Mouse (Mus musculus): ENCODE results near the gene Dync1i1. TPM values are rescaled to one million over a fixed set of nuclear protein-coding genes. Genes with fewer than 3 reads are reported as not detected.

Gene Dync1i1
- polyA plus RNA-seq, 1 experiment from 2014 or later, result 17.1 TPM

GRCm38 (mm10) chr6:5949812-5950392 lies 224.5 kb downstream of the Dync1i1 start:
- Histone ChIP-seq H3K27ac (no peak overlapping the region), H3K9me3 (replicated peaks) (no peaks in the 10 kb centered on the region), H3K9ac (no peak overlapping the region), H3K4me3 (no peak overlapping the region), H3K4me1 (no peaks in the 10 kb centered on the region; the same call in 1 of the 2 replicates), H3K36me3 (ENCODE audit: poor library complexity, severe bottlenecking) (no peaks in the 10 kb centered on the region), H3K4me2 (no peak overlapping the region), H3K27me3 (no peaks in the 10 kb centered on the region)
- ATAC-seq, result peak; percentile 59; the same call in 1 of the 2 replicates
- WGBS, result 55% methylated on average over 9 of the region's 9 CpGs

DNA sequence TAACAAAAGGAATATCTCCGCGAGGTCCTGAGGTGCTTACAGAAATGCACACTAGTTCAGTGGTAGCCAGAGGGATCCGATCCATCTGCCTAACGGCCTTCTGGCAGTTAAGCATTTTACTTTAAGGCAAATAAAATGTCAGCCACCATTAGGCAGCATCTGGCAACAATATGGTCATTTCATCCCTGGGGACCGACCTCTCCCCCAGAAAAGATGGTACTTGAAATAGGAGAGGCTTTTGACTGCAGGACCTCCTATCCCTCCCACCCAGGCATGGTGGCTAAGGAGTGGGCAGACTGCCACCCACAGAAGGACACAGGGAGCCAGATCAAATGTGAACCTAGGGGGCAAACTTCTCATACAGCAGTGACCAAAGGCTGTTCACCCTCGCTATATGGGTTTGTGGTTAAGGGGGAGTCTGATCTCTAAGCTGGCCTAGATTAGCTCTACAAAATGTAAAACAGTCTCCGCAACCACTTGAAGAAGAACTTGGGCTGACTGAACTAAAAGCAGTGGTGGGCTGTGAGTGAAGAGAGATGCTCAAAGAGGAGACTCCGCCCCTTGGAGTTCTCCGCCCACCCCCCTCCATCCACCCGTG lies 231.0 kb downstream of the Dync1i1 start:
- no peak overlapping the region for H3K4me2 ChIP-seq
- H3K27me3 ChIP-seq, result no peaks in the 10 kb centered on the region
- no peak overlapping the region for H3K9ac ChIP-seq
- no peak for ATAC-seq
- no peaks in the 10 kb centered on the region for H3K9me3 ChIP-seq (replicated peaks)
- H3K36me3 ChIP-seq (ENCODE audit: poor library complexity, severe bottlenecking), result no peaks in the 10 kb centered on the region
- H3K4me1 ChIP-seq, result no peaks in the 10 kb centered on the region
- no peak overlapping the region for H3K27ac ChIP-seq
- 75% methylated on average over 10 of the region's 10 CpGs for WGBS
- no peak overlapping the region for H3K4me3 ChIP-seq

DNA sequence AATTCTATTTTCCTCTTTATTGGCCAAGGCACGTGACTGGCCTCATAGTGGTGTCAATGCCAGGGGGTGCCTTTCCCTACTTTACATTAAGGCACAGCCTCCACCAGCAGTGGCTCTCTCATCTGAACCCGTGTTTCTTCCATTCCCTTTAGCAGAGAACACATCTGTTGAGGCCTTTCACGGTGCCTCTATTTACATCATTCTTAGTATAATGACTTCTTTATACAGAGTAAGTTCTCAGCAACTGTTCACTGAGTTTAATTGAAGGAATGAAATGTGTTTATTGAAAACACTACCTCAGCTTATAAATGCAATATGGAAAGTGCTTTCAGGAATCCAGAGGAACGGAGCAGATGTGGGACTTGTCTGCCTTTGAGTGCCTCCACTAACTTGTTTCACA lies 235.3 kb downstream of the Dync1i1 start:
- 66% methylated on average over 4 of the region's 4 CpGs for WGBS
- H3K9ac ChIP-seq, result no peak overlapping the region
- H3K27me3 ChIP-seq, result no peaks in the 10 kb centered on the region
- H3K4me3 ChIP-seq, result no peak overlapping the region
- no peaks in the 10 kb centered on the region for H3K4me1 ChIP-seq
- ATAC-seq, result no peak
- H3K4me2 ChIP-seq, result no peak overlapping the region
- no peaks in the 10 kb centered on the region for H3K9me3 ChIP-seq (replicated peaks)
- no peak overlapping the region for H3K27ac ChIP-seq
- no peaks in the 10 kb centered on the region for H3K36me3 ChIP-seq (ENCODE audit: poor library complexity, severe bottlenecking)

DNA sequence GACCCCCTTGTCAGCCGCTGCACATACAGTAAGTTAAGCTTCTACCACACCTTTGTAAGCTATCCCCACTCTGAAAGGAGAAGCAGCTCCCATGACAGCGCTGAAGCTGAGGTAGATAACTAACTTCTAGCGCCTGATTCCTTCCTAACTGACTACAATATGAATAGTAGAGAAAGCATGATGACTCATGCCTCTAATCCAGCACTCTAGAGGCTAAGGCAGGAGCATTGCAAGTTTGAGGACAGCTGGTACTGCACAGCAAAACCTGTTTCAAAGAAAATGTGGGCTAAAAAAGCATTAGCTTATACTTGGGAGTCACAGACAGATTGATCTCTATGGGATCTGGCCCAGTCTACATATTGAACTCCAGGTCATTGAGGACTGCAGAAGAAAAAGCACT lies 236.5 kb downstream of the Dync1i1 start:
- Histone ChIP-seq H3K9me3 (replicated peaks) (no peaks in the 10 kb centered on the region), H3K9ac (no peak overlapping the region), H3K36me3 (ENCODE audit: poor library complexity, severe bottlenecking) (no peaks in the 10 kb centered on the region), H3K4me1 (no peaks in the 10 kb centered on the region), H3K27me3 (no peaks in the 10 kb centered on the region), H3K27ac (no peak overlapping the region), H3K4me3 (no peak overlapping the region), H3K4me2 (no peak overlapping the region)
- no peak for ATAC-seq
- WGBS, result 89% methylated on average over 3 of the region's 3 CpGs

DNA sequence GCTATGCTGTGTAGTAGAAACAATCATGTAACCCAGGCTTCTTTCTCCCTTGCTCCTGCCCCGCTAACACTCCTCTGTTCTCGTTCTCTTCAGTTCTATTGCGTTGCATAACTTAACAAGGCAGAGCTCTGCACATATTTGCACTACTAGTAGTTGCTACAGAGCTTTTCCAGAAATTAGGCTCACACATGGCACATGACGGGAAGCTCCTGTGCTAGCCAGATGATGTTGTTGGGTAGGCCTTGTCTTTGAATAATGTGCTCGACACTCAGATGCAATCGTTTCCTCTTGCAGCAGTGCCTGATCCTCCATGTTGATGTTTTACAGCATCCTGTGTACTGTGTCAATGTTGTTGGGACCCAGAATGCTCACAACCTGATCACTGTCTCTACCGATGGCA lies 240.9 kb downstream of the Dync1i1 start:
- Histone ChIP-seq H3K4me2 (no peak overlapping the region), H3K4me1 (no peaks in the 10 kb centered on the region), H3K4me3 (no peak overlapping the region), H3K27me3 (no peaks in the 10 kb centered on the region), H3K9ac (no peak overlapping the region), H3K9me3 (replicated peaks) (no peaks in the 10 kb centered on the region), H3K27ac (no peak overlapping the region), H3K36me3 (ENCODE audit: poor library complexity, severe bottlenecking) (no peaks in the 10 kb centered on the region)
- 93% methylated on average over 7 of the region's 7 CpGs for WGBS
- ATAC-seq, result no peak

GRCm38 (mm10) chr6:5966806-5967445 lies 241.5 kb downstream of the Dync1i1 start:
- WGBS, result 84% methylated on average over 8 of the region's 8 CpGs
- Histone ChIP-seq H3K27me3 (no peaks in the 10 kb centered on the region), H3K9me3 (replicated peaks) (no peaks in the 10 kb centered on the region), H3K4me1 (no peaks in the 10 kb centered on the region), H3K27ac (no peak overlapping the region), H3K4me3 (no peak overlapping the region), H3K4me2 (no peak overlapping the region), H3K36me3 (ENCODE audit: poor library complexity, severe bottlenecking) (no peaks in the 10 kb centered on the region), H3K9ac (no peak overlapping the region)
- no peak for ATAC-seq

- no peak overlapping the region for H3K4me3 ChIP-seq
- no peaks in the 10 kb centered on the region for H3K27me3 ChIP-seq
- H3K36me3 ChIP-seq (ENCODE audit: poor library complexity, severe bottlenecking), result no peaks in the 10 kb centered on the region
- H3K27ac ChIP-seq, result no peak overlapping the region
- H3K4me1 ChIP-seq, result no peaks in the 10 kb centered on the region
- WGBS, result 90% methylated on average over 4 of the region's 4 CpGs
- H3K4me2 ChIP-seq, result no peak overlapping the region
- H3K9ac ChIP-seq, result no peak overlapping the region
- H3K9me3 ChIP-seq (replicated peaks), result no peaks in the 10 kb centered on the region
- ATAC-seq, result no peak
These were observed 242.1 kb downstream of the Dync1i1 start for GRCm38 (mm10) chr6:5967545-5967944.

GRCm38 (mm10) chr6:5969613-5970012 lies 244.2 kb downstream of the Dync1i1 start:
- Histone ChIP-seq H3K27ac (no peak overlapping the region), H3K4me1 (no peaks in the 10 kb centered on the region), H3K4me3 (no peak overlapping the region), H3K36me3 (ENCODE audit: poor library complexity, severe bottlenecking) (no peaks in the 10 kb centered on the region), H3K9ac (no peak overlapping the region), H3K27me3 (no peaks in the 10 kb centered on the region), H3K9me3 (replicated peaks) (no peaks in the 10 kb centered on the region), H3K4me2 (no peak overlapping the region)
- no peak for ATAC-seq
- WGBS, result 77% methylated on average over 8 of the region's 8 CpGs

GRCm38 (mm10) chr6:5976241-5976640 lies 250.8 kb downstream of the Dync1i1 start:
- Histone ChIP-seq H3K36me3 (ENCODE audit: poor library complexity, severe bottlenecking) (no peaks in the 10 kb centered on the region), H3K4me2 (no peak overlapping the region), H3K27ac (no peak overlapping the region), H3K27me3 (no peaks in the 10 kb centered on the region), H3K9ac (no peak overlapping the region), H3K4me3 (no peak overlapping the region), H3K4me1 (no peaks in the 10 kb centered on the region), H3K9me3 (replicated peaks) (no peaks in the 10 kb centered on the region)
- WGBS, result 81% methylated on average over 4 of the region's 4 CpGs
- ATAC-seq, result no peak

- Histone ChIP-seq H3K4me3 (no peak overlapping the region), H3K27ac (no peak overlapping the region), H3K27me3 (no peaks in the 10 kb centered on the region), H3K4me1 (no peaks in the 10 kb centered on the region), H3K9me3 (replicated peaks) (no peaks in the 10 kb centered on the region), H3K4me2 (no peak overlapping the region), H3K9ac (no peak overlapping the region), H3K36me3 (ENCODE audit: poor library complexity, severe bottlenecking) (no peaks in the 10 kb centered on the region)
- ATAC-seq, result no peak
- 80% methylated on average over 15 of the region's 15 CpGs for WGBS
These were observed 251.9 kb downstream of the Dync1i1 start for GRCm38 (mm10) chr6:5977238-5977920.

GRCm38 (mm10) chr6:5991243-5991642 lies 265.8 kb downstream of the Dync1i1 start:
- H3K4me3 ChIP-seq, result no peak overlapping the region
- no peak overlapping the region for H3K9ac ChIP-seq
- H3K36me3 ChIP-seq (ENCODE audit: poor library complexity, severe bottlenecking), result no peaks in the 10 kb centered on the region
- no peaks in the 10 kb centered on the region for H3K9me3 ChIP-seq (replicated peaks)
- H3K4me2 ChIP-seq, result peak overlapping the region; percentile 46; the same call in 1 of the 2 replicates
- 0 out of 2 replicates have a peak, but pooled peaks have one; percentile 22 for ATAC-seq
- H3K27ac ChIP-seq, result 0 out of 2 replicates have a peak overlapping the region, but pooled peaks have one; percentile 69
- H3K27me3 ChIP-seq, result peaks cover 3% of the 10 kb centered on the region; the same call in 1 of the 2 replicates
- H3K4me1 ChIP-seq, result peaks cover 26% of the 10 kb centered on the region
- whole genome bisulfite sequencing, result 71% methylated on average over 6 of the region's 6 CpGs
